Mouse (Mus musculus) limb, embryonic 13.5 days (tissue): Measurements from ENCODE around the gene Wdr75. TPM values are rescaled to one million over a fixed set of nuclear protein-coding genes. Genes with fewer than 3 reads are reported as not detected.

ENCODE experiments used
- ATAC-seq: fragments of 200-750 bp; cut with Nextera tagmentation; 2 replicates; pipeline ENCODE4 v1.8.0; 2017; ENCODE audit warnings: low read depth, moderate number of reproducible peaks, moderate TSS enrichment; ENCODE audit not compliant: low FRiP score
- H3K27ac ChIP-seq: fragments of 300-500 bp; sonication (generic); 2 replicates; pipeline ENCODE4 v1.5.1; 2015; ENCODE audit warnings: inconsistent platforms, mild to moderate bottlenecking, moderate library complexity
- H3K27me3 ChIP-seq: fragments of 300-500 bp; sonication (generic); 2 replicates; pipeline ENCODE4 v1.6.1; 2015; ENCODE audit warnings: mild to moderate bottlenecking, inconsistent platforms
- H3K36me3 ChIP-seq: fragments of 300-500 bp; sonication (generic); 2 replicates; pipeline ENCODE4 v1.6.1; 2015; ENCODE audit warnings: inconsistent platforms, mild to moderate bottlenecking, moderate library complexity
- H3K4me1 ChIP-seq: fragments of 300-500 bp; sonication (generic); 2 replicates; pipeline ENCODE4 v1.6.1; 2015; ENCODE audit warnings: inconsistent platforms
- H3K4me2 ChIP-seq: fragments of 300-500 bp; sonication (generic); replicated peaks from 2 replicates; pipeline ENCODE4 v1.6.1; 2015; ENCODE audit warnings: inconsistent platforms, mild to moderate bottlenecking, moderate library complexity
- H3K4me3 ChIP-seq: fragments of 300-500 bp; sonication (generic); 2 replicates; pipeline ENCODE4 v1.5.1; 2015; ENCODE audit warnings: moderate library complexity, mild to moderate bottlenecking, inconsistent platforms
- H3K9ac ChIP-seq: fragments of 300-500 bp; sonication (generic); 2 replicates; pipeline ENCODE4 v1.6.1; 2015; ENCODE audit warnings: mild to moderate bottlenecking, inconsistent platforms
- H3K9me3 ChIP-seq: fragments of 300-500 bp; sonication (generic); 2 replicates; pipeline ENCODE4 v1.6.1; 2016; ENCODE audit warnings: inconsistent platforms
- WGBS: fragments of 180-500 bp; shearing (Covaris S2); methylation state at CpG from one replicate; pipeline ENCODE4 v1.1.7; 2015; 5-methylcytosine and 5-hydroxymethylcytosine counted together
- polyA plus RNA-seq: library from polyadenylated mRNA; unstranded; fragments of >200 nt; fragmentation: Nextera tagmentation; extraction: Ambion mirVana; gene quantifications from 2 replicates; pipeline ENCODE4 v1.2.1, GENCODE M21; 2015

Gene Wdr75
- polyA plus RNA-seq, 1 experiment from 2014 or later = 93.2 TPM

GRCm38 (mm10) chr1:45780606-45781288 lies 14.2 kb upstream of the Wdr75 start:
- H3K4me2 ChIP-seq = no peak overlapping the region
- 70% methylated on average over 4 of the region's 4 CpGs for WGBS
- no peaks in the 10 kb centered on the region for H3K36me3 ChIP-seq

GRCm38 (mm10) chr1:45816889-45817288 lies 21.9 kb downstream of the Wdr75 start:
- no peaks in the 10 kb centered on the region for H3K27me3 ChIP-seq
- no peak overlapping the region for H3K4me3 ChIP-seq
- 19% methylated on average over 1 of the region's 1 CpGs for WGBS
- H3K27ac ChIP-seq = no peak overlapping the region
- peaks cover 81% of the 10 kb centered on the region for H3K36me3 ChIP-seq
- no peaks in the 10 kb centered on the region for H3K9me3 ChIP-seq
- ATAC-seq = no peak
- H3K4me2 ChIP-seq = no peak overlapping the region
- no peaks in the 10 kb centered on the region for H3K4me1 ChIP-seq
- no peak overlapping the region for H3K9ac ChIP-seq

More at GRCm38 (mm10) chr1:45780606-45781288, 14.2 kb upstream of the Wdr75 start:
- Histone ChIP-seq H3K4me3 (no peak overlapping the region), H3K9ac (no peak overlapping the region), H3K27ac (no peak overlapping the region), H3K4me1 (no peaks in the 10 kb centered on the region), H3K9me3 (no peaks in the 10 kb centered on the region), H3K27me3 (no peaks in the 10 kb centered on the region)
- ATAC-seq = no peak; the same call in 1 of the 2 replicates

GRCm38 (mm10) chr1:45818564-45818963 lies 23.6 kb downstream of the Wdr75 start:
- Histone ChIP-seq H3K27ac (no peak overlapping the region), H3K4me3 (no peak overlapping the region), H3K27me3 (no peaks in the 10 kb centered on the region), H3K9ac (no peak overlapping the region), H3K4me1 (no peaks in the 10 kb centered on the region), H3K4me2 (no peak overlapping the region), H3K9me3 (no peaks in the 10 kb centered on the region), H3K36me3 (peaks cover 83% of the 10 kb centered on the region)
- 98% methylated on average over 9 of the region's 9 CpGs for WGBS
- ATAC-seq = no peak

DNA sequence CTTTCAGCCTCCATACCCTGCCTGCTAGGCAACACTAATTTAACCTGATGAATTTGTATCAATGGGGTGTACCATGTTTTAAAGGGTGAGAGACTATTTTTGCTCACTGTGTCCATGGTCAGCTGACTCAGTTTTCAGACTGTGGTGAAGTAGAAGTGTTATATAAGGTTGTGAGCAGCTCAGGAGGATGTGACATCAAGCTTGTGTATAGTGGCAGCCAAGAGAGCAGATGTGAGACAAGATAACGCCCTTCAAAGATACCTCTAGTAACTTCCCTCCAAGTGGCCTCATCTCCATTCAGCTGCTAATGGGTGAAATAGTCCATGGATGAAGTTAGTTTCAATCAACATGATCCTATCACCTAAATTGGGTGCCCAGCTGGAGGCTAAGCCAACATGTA lies 29.5 kb downstream of the Wdr75 start:
- Histone ChIP-seq H3K9me3 (no peaks in the 10 kb centered on the region), H3K27me3 (no peaks in the 10 kb centered on the region), H3K36me3 (peaks cover 51% of the 10 kb centered on the region), H3K4me3 (no peak overlapping the region), H3K9ac (no peak overlapping the region), H3K4me1 (no peaks in the 10 kb centered on the region), H3K4me2 (no peak overlapping the region), H3K27ac (no peak overlapping the region)
- WGBS = 80% methylated on average over 1 of the region's 1 CpGs
- no peak for ATAC-seq

DNA sequence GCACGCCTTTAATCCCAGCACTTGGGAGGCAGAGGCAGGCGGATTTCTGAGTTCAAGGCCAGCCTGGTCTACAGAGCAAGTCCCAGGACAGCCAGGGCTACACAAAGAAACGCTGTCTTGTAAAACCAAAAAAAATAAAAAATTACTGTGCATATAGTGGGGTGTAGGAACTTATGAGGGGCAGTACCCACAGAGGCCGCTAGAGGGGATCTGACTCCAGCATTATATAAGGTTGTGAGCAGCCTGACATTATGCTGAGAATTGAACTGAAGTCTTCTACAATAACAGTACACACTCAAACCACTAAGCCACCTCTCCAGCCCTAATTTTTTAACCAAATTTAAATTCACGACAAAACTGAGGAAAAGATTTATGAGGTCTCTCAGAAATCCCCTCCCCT lies 30.2 kb downstream of the Wdr75 start:
- peak; percentile 78; the same call in 1 of the 2 replicates for ATAC-seq
- no peak overlapping the region for H3K27ac ChIP-seq
- no peaks in the 10 kb centered on the region for H3K9me3 ChIP-seq
- H3K27me3 ChIP-seq = no peaks in the 10 kb centered on the region
- no peak overlapping the region for H3K9ac ChIP-seq
- no peak overlapping the region for H3K4me2 ChIP-seq
- 55% methylated on average over 5 of the region's 5 CpGs for WGBS
- H3K4me3 ChIP-seq = no peak overlapping the region
- H3K36me3 ChIP-seq = peaks cover 46% of the 10 kb centered on the region
- no peaks in the 10 kb centered on the region for H3K4me1 ChIP-seq

- Histone ChIP-seq H3K27me3 (no peaks in the 10 kb centered on the region), H3K4me3 (no peak overlapping the region), H3K9ac (no peak overlapping the region), H3K4me2 (no peak overlapping the region), H3K27ac (no peak overlapping the region), H3K36me3 (peaks cover 42% of the 10 kb centered on the region), H3K4me1 (no peaks in the 10 kb centered on the region), H3K9me3 (no peaks in the 10 kb centered on the region)
- 95% methylated on average over 3 of the region's 3 CpGs for WGBS
- ATAC-seq = no peak
Measured at GRCm38 (mm10) chr1:45825630-45826029, 30.7 kb downstream of the Wdr75 start.

DNA sequence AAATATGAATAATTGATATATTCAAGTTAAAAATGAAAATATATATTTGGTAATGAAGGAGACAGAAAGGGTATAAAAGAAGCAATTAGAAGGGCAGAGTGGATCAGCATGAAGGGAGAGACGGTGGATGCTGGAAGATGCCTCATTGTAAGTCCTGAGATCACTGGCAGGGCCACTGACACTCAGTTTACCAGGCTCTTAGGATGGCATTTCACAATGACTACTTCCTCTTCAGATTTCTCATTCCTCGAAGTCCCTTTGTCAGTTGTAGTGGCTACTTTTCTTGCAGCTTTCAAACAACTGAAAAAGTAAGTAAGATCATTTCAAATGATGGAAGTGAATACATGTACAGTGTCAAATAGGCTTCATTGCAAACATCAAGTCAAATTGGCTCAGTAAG lies 31.2 kb downstream of the Wdr75 start:
- no peak overlapping the region for H3K27ac ChIP-seq
- H3K4me2 ChIP-seq = no peak overlapping the region
- H3K9me3 ChIP-seq = no peaks in the 10 kb centered on the region
- no peaks in the 10 kb centered on the region for H3K27me3 ChIP-seq
- H3K9ac ChIP-seq = no peak overlapping the region
- 82% methylated on average over 2 of the region's 2 CpGs for WGBS
- no peak for ATAC-seq
- H3K4me3 ChIP-seq = no peak overlapping the region
- no peaks in the 10 kb centered on the region for H3K4me1 ChIP-seq
- peaks cover 38% of the 10 kb centered on the region for H3K36me3 ChIP-seq

DNA sequence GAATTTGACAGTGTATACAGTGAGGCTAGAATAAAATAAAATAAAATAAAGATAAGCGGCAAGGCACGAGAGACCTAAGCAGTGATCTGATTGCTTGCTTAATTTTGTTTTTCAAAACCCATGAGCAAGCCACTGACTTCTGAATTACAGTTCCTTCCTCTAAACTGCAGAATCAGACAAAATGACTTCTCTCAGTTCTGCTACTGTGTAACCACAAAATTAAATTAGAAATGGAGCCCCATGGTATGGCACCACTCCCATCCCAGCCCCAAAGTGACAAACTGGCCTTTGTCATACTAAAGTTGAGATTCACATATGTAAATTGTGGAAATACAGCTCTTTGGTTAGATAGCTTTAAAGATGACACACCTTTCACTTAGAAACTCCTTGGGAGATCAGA lies 31.8 kb downstream of the Wdr75 start:
- 91% methylated on average over 2 of the region's 2 CpGs for WGBS
- Histone ChIP-seq H3K9me3 (no peaks in the 10 kb centered on the region), H3K4me1 (no peaks in the 10 kb centered on the region), H3K9ac (no peak overlapping the region), H3K27ac (no peak overlapping the region), H3K4me3 (no peak overlapping the region), H3K4me2 (no peak overlapping the region), H3K27me3 (no peaks in the 10 kb centered on the region), H3K36me3 (peaks cover 32% of the 10 kb centered on the region)
- ATAC-seq = no peak

- no peak overlapping the region for H3K4me3 ChIP-seq
- WGBS = 76% methylated on average over 8 of the region's 8 CpGs
- no peak overlapping the region for H3K9ac ChIP-seq
- H3K27me3 ChIP-seq = no peaks in the 10 kb centered on the region
- no peaks in the 10 kb centered on the region for H3K4me1 ChIP-seq
- no peak for ATAC-seq
- no peaks in the 10 kb centered on the region for H3K9me3 ChIP-seq
- H3K27ac ChIP-seq = no peak overlapping the region
- H3K4me2 ChIP-seq = no peak overlapping the region
- H3K36me3 ChIP-seq = no peaks in the 10 kb centered on the region
Measured at GRCm38 (mm10) chr1:45830453-45831206, 35.7 kb downstream of the Wdr75 start.

- no peak overlapping the region for H3K4me2 ChIP-seq
- H3K9ac ChIP-seq = no peak overlapping the region
- no peaks in the 10 kb centered on the region for H3K4me1 ChIP-seq
- WGBS = 75% methylated on average over 4 of the region's 4 CpGs
- H3K4me3 ChIP-seq = no peak overlapping the region
- no peaks in the 10 kb centered on the region for H3K36me3 ChIP-seq
- H3K27me3 ChIP-seq = no peaks in the 10 kb centered on the region
- no peak for ATAC-seq
- H3K27ac ChIP-seq = no peak overlapping the region
- H3K9me3 ChIP-seq = no peaks in the 10 kb centered on the region
Measured at GRCm38 (mm10) chr1:45835362-45836063, 40.5 kb downstream of the Wdr75 start.

DNA sequence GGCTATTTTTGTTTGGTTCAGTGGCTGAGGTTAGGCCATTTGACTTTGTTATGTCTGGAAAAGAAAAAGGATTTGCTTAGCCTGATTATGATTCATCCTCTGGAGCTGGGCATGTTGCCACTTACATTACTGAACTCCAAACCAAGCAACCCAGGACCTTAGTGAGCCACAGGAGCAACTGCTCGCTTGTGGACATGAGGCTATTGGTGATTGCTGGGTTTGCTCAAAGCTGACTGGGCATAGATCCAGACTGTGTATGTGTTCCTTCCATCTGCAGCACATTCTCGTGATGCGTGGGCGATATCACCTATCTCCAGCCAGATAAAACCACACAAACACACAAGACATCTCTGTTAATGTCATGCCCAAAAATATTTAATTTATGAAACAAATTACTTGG lies 42.8 kb downstream of the Wdr75 start:
- H3K36me3 ChIP-seq = no peaks in the 10 kb centered on the region
- no peak overlapping the region for H3K9ac ChIP-seq
- no peaks in the 10 kb centered on the region for H3K9me3 ChIP-seq
- 73% methylated on average over 4 of the region's 4 CpGs for WGBS
- H3K4me2 ChIP-seq = no peak overlapping the region
- H3K27me3 ChIP-seq = no peaks in the 10 kb centered on the region
- H3K4me3 ChIP-seq = no peak overlapping the region
- H3K4me1 ChIP-seq = no peaks in the 10 kb centered on the region
- H3K27ac ChIP-seq = no peak overlapping the region
- ATAC-seq = no peak

DNA sequence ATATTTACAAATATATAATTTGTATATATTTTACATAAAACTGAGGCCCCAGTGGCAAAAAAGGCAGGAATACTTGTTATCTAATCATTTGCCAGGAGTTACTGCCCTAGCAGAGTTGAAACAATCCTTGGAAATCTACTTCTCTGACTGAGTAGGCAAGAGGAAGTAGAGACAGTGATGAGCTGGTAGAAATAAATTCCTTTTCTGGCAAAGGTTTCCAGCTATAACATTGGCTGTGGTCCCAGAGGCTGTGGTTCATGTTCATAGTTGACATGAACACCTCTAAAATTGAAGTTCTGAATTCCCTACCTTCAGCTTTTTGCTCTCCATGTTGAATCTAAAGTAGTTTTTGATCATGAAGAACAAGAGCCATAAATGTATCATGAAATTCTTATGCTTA lies 43.3 kb downstream of the Wdr75 start:
- H3K9ac ChIP-seq = no peak overlapping the region
- no peak overlapping the region for H3K4me3 ChIP-seq
- no peaks in the 10 kb centered on the region for H3K27me3 ChIP-seq
- no peak overlapping the region for H3K4me2 ChIP-seq
- H3K9me3 ChIP-seq = no peaks in the 10 kb centered on the region
- no peaks in the 10 kb centered on the region for H3K36me3 ChIP-seq
- no peak overlapping the region for H3K27ac ChIP-seq
- ATAC-seq = no peak
- no peaks in the 10 kb centered on the region for H3K4me1 ChIP-seq
